Mouse (Mus musculus): ENCODE results near the gene Ttyh3. TPM values are rescaled to one million over a fixed set of nuclear protein-coding genes. Genes with fewer than 3 reads are reported as not detected.
"Not testable (repeated sequence)": the region's sequence is repeated elsewhere in the genome, so short reads cannot be mapped to it uniquely, and the experiment has no call there.

The Ttyh3 gene
- 100 to 1,000 TPM; 160 to 168 (median 167) TPM for total RNA-seq (2022)

DNA sequence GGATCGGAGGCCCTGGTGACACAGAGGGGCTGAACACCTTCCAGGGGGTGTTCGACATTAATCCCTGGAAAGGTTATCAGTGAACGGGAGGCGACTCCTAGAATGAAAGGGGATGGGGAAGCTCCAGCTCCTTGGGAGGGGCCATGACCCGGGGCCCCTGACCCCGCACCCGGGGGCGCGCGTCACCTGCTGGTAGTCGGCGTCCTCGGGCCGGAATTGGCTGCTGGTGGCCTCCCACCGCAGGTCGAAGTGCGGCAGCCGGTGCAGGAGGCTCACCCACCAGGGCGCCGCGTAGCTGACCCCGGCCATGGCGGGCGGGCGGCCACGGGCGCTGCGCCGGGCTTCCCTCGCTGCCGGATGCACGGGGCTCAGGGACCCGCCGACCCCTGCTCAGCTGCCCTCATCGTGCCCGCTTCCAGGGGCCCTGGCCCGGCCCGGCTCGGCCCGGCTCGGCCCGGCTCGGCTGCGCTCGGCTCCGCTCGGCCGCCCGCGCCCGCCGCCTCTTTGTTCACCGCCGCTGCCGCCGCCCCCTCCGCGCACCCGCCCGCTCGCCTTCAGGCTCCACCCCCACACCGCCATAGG, at the start of gene Ttyh3:
Ttyh3 (minus strand) TSS at position 513 of the 582 bp plus-strand sequence.
- DNase-seq (ENCODE audit: low spot score in 2 of 2): peak in 1 of 2 experiments; percentile 42

DNA sequence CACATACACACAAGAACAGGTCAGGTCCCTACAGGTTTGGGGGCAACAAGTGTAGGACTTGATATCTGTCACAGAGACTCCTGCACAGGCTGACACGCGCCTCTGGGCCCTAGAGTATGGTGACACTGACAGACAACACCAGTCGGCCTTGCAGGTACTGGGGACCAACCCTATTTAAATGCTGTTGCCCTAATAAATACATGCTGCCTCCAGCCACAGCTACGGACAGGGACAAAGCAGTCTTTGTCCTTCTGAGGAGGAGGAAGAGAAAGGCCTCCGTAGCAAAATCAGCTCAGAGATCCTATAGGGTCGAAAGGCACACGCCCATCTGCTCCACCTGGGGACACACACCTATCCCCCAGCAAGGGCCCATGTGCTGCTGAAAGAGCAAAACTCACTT, 47.2 kb upstream of the Ttyh3 start:
- no peak for DNase-seq (ENCODE audit: low spot score in 2 of 2)

DNA sequence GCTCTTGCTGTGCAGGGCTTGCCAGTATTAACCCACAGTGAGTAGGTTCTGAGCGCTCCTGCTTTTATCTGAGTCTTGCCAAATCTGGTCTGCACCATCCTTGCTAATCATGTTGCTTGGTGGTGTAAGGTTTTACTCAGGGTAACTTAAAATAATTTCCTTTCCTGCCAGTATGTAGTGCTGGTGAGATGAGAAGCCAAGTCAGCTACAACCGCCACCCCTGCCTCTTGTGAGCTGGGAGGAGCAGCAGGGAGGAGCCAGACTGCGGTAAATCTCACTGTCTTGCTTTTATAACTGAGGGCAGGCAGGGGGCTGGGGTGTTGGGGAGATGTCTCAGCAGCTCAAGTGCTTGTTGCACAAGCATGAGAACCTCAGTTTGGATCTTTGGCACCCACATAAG, 39.6 kb upstream of the Ttyh3 start:
- no peak for DNase-seq (ENCODE audit: low spot score in 2 of 2)

DNA sequence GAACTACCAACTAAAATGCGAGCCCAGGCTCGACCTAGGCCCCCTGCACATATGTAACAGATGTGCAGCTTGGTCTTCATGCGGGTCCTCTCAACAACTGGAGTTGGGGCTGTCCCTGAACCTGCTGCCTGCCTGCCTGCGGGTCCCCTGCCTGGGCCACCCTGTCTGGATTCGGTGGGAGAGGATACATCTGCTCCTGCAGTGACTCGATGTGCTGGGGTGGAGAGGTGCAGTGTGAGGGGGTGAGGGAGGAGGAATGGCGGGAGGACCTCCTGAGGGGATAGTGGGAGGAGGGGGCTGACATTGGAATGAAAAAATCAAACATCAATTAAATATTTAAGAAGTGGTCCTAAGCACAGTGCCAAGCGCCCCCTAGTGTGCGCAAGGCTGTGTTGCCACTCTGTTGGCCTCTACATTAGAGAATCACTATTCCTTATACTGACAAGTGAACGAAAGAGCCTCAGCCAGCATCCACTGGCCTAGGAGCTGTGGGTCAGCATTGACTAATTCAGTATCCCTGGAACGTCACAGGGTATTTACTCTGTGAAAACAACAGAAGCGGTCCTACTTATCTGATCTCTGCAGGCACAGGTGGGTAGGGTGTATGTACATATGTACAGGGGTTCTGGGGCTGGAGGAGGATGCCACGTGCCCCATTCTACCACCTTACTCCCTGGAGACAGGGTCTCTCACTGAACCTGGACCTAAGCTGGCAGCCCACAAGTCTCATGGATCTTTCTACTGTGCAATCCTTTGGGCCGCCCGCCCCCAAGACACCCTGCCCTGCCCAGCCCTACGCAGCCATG, 35.7 kb upstream of the Ttyh3 start:
- peak in 1 of 2 experiments; percentile 51 for DNase-seq (ENCODE audit: low spot score in 2 of 2)

DNA sequence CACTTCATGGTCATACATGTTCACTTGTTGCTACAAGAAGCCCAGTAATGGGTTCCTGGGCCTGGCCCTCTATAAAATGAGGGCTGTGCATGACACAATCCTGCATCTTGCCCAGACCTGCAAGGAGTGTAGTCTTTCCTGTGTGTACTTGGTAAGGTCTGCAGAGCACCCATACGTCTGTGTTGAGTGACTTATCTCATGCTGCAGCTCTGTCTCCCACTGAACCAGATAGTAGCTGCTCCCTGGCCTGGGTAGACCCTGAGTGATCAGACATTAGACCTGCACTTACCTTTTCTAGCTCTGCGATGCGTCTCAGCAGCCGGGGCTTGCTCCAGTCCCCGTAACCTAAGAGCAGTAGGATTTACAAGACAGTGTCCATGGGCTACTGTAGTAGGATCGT, 33.3 kb upstream of the Ttyh3 start:
- DNase-seq (ENCODE audit: low spot score in 2 of 2): no peak

DNA sequence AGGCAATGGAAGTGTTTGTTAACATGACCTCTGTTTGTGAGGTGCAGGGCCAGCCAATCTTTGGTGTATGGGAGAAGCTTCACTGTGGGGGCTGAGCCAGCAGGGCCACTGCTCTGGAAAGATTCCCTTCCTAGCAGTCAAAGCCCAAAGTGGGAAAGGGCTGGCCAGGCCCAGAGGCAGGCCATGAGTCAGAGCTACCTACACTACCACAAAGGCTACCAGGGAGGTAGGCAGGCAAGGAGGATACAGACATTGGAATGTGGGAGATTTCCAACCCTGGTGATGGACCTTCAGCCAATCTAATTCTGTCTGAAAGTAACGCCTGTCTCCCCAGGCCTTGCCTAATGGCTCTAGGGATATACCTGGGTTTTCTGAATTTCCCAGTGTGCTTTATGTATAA, 32.1 kb upstream of the Ttyh3 start:
- no peak for DNase-seq (ENCODE audit: low spot score in 2 of 2)

DNA sequence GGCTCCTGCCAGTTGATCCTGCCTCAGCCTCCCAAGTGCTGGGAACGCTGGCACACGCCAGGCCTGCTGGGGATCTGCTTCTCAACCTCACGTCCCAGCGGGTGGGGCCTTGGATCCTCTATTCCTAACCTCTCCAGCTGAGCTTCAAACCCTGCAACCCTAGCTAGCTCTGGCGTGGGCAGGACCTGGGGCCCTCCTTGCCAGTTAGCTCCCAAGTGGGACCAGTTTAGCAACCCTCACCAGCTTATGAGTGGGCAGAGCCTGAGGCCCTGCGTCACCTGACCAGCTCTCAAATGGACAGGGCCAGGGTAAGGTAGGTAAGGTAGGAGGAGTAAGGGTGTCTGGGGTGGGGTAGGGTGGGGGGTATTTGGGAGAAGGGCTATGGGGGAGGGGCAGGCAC, 31.2 kb upstream of the Ttyh3 start:
- no peak for DNase-seq (ENCODE audit: low spot score in 2 of 2)

DNA sequence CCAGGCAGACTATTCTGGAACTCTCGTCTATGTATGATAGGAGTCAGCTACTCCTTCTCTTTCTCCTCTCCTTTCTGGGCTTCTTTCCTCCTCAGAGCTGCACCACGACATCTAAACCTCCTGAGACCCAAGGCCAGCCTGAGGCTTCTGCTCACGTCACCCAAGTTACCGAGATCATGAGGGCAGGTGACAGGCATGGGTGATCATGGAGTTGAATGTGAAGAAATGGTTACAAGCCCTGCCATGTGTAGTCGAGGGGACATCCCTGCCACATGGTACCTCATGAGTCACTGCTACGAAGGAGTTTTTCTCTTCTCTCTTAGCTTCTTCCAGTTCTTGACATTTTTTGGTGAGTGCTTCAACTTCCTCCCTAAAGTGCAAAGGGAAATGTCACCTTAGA, 28.3 kb upstream of the Ttyh3 start:
- DNase-seq (ENCODE audit: low spot score in 2 of 2): no peak

DNA sequence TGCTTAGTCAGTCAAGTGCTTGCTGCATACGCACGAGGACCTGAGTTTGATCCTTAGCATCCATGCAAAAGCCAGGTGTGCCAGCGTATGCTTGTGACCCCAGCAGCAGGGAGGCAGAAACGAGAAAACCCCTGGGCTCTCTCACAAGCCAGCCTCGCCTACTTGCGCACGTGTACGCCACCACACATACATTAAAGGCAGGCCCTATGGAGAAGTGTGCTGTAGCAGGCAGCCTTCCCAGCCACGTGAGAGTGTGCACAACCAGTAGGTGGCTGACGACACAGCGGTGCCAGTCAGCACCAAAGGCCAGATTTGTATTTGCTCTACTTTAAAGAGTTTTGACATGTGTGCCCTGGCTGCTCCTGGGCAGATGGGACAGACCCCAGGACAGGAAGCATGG, 26.8 kb upstream of the Ttyh3 start:
- no peak for DNase-seq (ENCODE audit: low spot score in 2 of 2)

DNA sequence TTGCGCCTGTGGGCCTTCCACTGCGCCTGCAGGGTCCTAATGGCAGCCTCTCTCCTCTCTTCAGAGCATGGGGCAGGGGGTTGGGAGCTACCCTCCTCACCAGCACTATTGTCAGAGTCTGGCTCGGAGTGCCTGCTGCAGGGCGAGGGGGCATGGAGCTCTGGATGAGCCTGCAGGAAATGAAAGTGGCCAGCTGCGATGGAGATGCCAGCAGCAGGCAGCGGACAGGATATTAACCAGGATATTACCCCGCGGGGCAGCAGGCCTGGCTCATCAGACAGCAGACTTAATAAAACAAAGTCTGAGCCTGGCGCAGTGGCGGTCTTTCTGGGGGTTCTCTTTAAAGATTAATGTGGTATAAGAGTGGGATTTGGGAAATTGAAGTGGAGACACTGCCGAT, 26.2 kb upstream of the Ttyh3 start:
- DNase-seq (ENCODE audit: low spot score in 2 of 2): no peak

DNA sequence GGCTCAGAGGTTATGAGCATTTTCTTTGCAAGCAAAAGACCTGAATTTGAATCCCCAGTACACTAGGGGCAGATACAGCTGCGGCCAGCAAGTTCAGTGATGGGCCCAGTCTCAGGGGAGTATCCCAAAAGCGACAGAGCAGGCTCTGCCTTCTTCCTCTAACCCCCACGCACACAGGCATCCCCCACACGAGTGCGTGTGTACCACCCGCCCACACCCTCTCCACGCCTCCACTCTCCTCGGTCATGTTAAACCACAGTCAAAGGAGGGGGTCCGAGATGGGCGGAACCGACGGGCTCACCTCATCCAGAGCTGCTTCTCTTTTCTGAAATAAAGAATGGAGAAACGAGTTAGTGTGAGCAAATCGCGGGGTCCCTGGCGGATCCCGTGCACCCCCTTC, 25.2 kb upstream of the Ttyh3 start:
- DNase-seq (ENCODE audit: low spot score in 2 of 2): no peak

DNA sequence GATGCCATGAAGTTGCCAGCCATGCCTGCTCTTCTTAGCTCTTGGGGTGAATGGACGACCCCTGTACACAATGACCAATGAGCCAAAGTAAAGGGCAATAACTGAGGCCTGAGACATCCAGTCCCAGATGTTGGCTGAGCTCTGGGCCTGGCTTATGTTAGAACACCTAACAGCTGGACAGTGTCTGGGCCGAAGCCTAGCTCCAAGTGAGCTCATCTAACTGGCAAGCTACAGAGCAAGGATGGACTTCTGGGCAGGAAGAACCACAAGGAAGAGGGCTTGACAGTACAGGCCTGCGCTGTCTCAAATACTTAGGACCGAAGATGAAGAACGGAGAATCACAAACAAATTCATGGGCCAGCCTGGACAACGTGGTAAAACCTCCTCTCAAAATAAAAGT, 23.8 kb upstream of the Ttyh3 start:
- DNase-seq (ENCODE audit: low spot score in 2 of 2): not testable (repeated sequence)

DNA sequence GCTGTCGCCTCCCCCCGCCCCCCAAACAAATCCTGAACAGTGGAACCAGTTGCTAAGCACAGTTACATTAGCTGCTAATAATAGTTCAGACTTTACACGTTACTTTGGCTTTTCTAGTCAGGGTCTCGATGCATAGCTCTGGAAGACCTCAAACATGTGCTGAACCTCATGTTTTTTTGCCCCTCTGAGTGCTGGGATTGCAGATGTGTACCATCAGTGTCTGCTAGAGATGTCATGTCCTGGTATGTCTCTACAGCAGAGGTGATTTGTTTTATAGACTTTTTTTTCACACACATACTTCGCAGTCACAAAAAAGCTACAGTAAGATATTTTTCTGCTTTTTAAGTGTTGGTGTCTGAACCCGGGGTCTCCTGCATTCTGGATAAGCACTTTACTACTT, 23.3 kb upstream of the Ttyh3 start:
- DNase-seq (ENCODE audit: low spot score in 2 of 2): no peak

DNA sequence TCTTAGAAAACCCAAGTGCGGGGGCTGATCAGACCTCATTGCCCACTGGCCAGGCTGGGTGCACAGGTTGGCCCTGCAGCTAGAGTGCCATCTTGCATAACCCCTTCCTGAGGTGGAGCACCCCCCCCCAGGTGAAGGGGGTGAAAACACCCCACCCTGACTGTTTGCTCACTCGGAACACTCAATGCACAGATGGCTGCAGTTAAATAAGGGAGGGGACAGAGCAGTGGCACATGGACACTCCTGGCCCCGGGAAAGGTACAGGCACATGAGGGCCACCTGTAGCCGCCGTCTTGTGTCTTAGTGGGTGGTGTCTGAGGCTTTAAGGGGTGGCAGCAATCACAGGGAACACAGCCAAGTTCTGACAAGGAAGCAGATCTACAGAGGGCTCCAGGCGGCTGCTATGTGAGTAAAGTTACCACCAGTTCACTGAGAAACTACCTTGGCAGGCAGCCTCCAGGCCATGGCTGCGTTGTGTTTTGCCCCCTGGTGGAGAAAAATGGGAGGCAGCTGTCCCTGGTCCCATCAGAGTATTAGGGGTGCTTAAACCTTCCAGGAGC, 14.9 kb upstream of the Ttyh3 start:
- peak; percentile 51 to 65 for DNase-seq (ENCODE audit: low spot score in 2 of 2)

DNA sequence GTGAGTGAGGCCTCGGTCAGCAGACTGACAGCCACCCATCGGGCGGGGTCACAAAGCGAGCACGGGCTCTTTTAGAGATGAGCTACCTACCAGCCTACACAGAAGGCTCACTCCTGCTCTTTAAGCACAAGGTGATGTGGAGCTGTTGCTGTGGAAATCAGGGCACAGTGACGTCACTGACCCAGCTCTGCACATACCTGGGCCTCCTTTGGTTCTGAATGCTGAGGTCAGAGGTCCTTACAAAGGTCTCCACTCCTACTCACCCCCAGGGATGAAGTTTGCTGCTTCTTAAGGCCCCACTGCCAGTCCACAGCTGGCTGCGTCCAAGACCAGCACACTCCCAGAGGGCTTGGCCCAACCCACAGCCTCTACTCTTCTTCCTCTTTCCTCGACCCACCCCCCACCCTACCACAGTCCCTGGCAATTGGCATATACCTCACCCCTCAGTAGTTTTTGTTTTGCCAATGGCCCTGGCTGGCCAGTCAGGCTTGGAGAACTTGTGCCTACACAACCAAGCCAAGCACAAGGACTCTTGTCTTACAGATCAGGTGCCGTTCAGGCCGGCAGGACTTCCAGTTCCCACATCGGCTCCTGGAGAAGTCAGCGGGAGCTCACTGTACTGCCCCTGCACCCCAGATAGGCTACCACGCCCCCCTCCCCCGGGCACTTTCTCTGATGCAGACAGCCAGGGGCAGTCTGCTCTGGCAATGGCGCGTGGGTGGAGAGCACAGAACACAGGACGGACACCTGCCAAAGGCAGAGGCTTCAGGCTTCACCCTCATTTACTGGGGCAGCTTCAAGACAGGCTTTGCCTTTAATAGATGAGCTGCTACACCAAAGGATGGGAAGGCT, 14.1 kb upstream of the Ttyh3 start:
- DNase-seq (ENCODE audit: low spot score in 2 of 2): no peak

DNA sequence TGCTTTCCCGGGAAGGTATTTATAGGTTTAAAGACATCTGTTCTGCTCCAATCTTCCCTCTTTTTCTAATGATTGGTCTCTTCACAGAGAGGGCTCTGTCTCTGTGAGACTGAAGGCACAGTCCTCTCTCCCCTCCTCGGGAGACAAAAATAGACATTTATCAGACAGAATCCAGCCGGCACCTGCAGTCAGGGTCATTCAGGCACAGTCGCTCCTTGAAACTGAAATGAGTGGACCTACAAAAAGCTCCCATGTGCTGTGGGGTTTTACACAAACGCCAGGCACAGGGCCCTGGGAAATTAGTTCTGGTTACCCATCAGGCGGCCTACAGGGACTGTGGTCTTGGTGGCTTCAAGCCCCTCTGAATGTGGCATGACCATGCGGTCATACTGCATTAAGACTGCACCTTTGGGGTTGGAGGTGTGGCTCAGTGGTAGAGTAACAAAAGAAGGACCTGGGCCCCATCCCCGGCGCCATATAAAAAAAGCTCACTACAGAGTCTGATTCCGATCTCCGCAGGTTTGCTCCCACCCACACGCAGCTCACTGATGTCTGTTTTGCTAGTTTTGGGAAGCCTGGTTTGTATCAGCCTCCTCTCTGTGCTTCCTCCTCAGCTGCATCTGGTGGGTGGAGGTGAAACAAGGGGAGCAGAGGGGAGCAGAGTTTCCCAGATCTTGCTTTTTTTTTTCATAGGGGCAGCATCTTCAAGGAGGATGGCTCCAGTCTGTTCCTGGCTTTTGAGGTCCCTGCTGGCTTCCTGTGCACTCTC, 13.2 kb upstream of the Ttyh3 start:
- peak; percentile 45 to 54 for DNase-seq (ENCODE audit: low spot score in 2 of 2)

DNA sequence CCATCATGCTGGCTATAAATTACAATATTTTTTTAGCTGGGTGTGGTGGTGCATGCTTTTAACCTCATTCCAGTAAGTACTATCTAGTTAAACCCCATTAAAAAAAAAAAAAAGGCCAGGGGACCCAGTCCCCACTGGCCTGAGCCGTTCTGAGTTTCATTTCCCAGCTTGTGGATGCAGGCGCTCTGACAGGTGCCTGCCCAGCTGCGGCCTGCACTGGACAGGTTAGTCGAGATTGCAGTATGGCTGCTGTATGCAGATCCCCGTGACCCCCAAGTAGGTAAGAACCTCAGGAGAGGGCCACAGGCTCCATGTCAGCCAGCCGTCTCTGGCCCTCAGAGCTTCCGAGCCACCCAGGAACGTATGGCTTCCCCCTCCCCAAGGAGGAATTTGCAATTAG, 12.6 kb upstream of the Ttyh3 start:
- no peak for DNase-seq (ENCODE audit: low spot score in 2 of 2)

DNA sequence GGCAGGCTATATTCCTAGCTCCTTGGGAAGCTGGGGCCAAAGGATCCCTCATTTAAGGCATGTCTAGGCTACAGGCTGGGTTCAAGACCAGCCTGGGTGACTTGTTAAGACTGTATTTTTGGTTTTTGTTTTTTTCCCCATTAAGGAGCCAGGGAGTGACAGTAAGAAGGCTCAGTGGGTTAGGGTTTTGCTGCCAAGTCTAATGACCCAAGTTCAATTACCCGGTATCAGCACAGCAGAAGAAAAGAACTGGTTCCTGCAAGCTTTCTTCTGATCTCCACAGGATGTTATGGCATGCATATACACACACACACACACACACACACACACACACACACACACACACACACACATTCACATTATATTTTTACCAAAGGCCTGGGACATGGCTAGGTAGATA, 11.6 kb upstream of the Ttyh3 start:
- DNase-seq (ENCODE audit: low spot score in 2 of 2): no peak

DNA sequence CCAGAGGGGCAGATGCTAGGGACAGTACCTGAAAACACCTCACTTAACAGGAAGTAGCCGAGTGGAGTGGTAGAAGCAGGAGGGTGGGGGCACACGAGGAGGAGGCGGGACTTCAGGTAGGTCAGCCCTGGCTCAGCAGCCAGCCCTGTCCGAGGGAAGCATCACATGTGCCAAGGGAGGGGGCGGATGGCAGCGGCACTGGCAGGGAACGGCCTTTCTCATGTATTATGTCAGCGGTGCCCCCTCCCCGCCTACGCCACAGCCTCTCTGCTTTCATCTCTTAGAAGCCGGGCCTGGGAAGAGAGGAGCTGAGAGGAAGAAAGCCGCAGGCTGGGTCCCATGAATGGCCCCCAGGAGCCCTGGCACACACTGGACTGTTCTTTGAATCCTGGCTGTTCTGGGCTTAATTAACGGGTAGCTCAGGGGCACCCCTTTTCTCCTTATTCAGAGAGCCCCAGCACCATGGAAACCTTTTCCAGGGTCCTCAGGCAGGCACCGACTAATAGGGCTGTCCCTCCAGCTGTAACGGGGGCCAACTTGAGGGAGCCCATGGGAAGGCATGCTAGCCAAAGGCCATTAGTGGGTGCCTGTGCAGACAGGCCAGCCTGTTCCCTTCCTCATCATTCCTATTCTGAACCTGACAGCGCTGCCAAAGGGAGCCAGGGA, 10.9 kb upstream of the Ttyh3 start:
- DNase-seq (ENCODE audit: low spot score in 2 of 2): peak; percentile 76 to 89

DNA sequence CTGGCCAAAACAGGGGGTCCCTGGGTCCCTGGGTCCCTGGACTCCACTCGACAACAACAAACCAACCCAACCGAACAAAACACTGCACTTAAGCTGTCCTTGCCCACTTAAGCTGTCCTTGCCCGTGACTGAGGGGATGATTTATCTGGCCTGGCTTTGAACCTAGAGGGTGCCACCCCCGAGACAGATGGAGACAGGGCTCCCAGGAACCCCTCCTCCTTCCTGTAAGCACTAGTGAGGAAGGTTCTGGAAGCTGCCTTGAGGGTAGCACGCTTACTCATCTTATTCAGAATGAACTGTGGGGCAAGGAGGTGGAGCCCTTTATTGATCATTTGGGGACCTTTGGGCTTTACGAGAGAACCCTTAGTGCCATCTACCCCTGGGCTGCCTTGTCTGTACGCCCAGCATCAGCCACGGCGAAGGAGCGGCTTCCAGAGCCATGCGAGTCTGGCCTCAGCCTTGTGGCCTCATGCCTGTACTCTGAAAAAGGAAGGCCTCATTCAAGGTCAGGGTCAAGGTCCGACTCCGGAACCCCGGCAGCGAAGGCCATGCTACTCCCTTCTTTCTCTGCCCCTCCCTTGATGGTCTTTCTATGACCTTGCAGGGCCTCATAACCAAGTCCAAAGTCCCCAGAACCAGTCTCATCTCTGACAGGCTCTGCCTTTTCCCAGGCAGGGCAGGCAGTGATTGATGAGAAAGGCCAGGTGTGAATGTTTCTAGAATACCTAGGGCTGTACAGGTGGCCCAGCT, 5.4 kb upstream of the Ttyh3 start:
- DNase-seq (ENCODE audit: low spot score in 2 of 2): no peak
